Mouse (Mus musculus): ENCODE data around the gene Gtf2f2. TPM values are rescaled to one million over a fixed set of nuclear protein-coding genes. Genes with fewer than 3 reads are reported as not detected.

Gene Gtf2f2
- total RNA-seq, 4 experiments from 2014 or later: 11.2 to 13.4 (median 12.3) TPM

- no peak for DNase-seq (ENCODE audit: low spot score in 2 of 2)
These were observed 143.8 kb downstream of the Gtf2f2 start for GRCm38 (mm10) chr14:75866706-75867333.

GRCm38 (mm10) chr14:75863549-75864409 is 146.9 kb downstream of the Gtf2f2 start:
- peak; percentile 43 to 54 for DNase-seq (ENCODE audit: low spot score in 2 of 2)

- no peak for DNase-seq (ENCODE audit: low spot score in 2 of 2)
These were observed 148.0 kb downstream of the Gtf2f2 start for GRCm38 (mm10) chr14:75862701-75863100.

- no peak for DNase-seq (ENCODE audit: low spot score in 2 of 2)
These were observed 151.0 kb downstream of the Gtf2f2 start for GRCm38 (mm10) chr14:75859619-75860018.

- no peak for DNase-seq (ENCODE audit: low spot score in 2 of 2)
These were observed 152.5 kb downstream of the Gtf2f2 start for GRCm38 (mm10) chr14:75858181-75858580.

GRCm38 (mm10) chr14:75855263-75855992 is 155.2 kb downstream of the Gtf2f2 start:
- peak; percentile 40 to 42 for DNase-seq (ENCODE audit: low spot score in 2 of 2)

GRCm38 (mm10) chr14:75852016-75852415 is 158.6 kb downstream of the Gtf2f2 start:
- DNase-seq (ENCODE audit: low spot score in 2 of 2): no peak

- DNase-seq (ENCODE audit: low spot score in 2 of 2): no peak
These were observed 159.8 kb downstream of the Gtf2f2 start for GRCm38 (mm10) chr14:75850819-75851218.

- DNase-seq (ENCODE audit: low spot score in 2 of 2): no peak
These were observed 160.7 kb downstream of the Gtf2f2 start for GRCm38 (mm10) chr14:75849842-75850568.

GRCm38 (mm10) chr14:75849236-75849635 is 161.4 kb downstream of the Gtf2f2 start:
- no peak for DNase-seq (ENCODE audit: low spot score in 2 of 2)

GRCm38 (mm10) chr14:75848482-75848881 is 162.2 kb downstream of the Gtf2f2 start:
- no peak for DNase-seq (ENCODE audit: low spot score in 2 of 2)

- no peak for DNase-seq (ENCODE audit: low spot score in 2 of 2)
These were observed 163.0 kb downstream of the Gtf2f2 start for GRCm38 (mm10) chr14:75847669-75848068.

Other genes starting within 250 kb of the Gtf2f2 start
- gene Slc25a30, start 223.8 kb downstream of the Gtf2f2 start, total RNA-seq (2022): 10 to 100 TPM in 1 of 4 experiments, 1 to 10 TPM in 3; 5.9 to 12.2 (median 7.2) TPM
- 1,000 to 10,000 TPM; 3,387 to 4,149 (median 3,897) TPM for gene Tpt1, start 165.8 kb downstream of the Gtf2f2 start, total RNA-seq (2022)
- gene Kctd4, start 55.9 kb downstream of the Gtf2f2 start, total RNA-seq (2022): not detected
- 1 to 10 TPM; 5.6 to 6.9 (median 6.3) TPM for gene Gpalpp1, start 99.9 kb upstream of the Gtf2f2 start, total RNA-seq (2022)
- 1 to 10 TPM; 3.3 to 4.2 (median 3.7) TPM for gene Nufip1, start 100.0 kb upstream of the Gtf2f2 start, total RNA-seq (2022)

Data from gastrocnemius, adult 8-10 months (tissue).